Mouse (Mus musculus): ENCODE data around the gene Dixdc1. TPM values are rescaled to one million over a fixed set of nuclear protein-coding genes. Genes with fewer than 3 reads are reported as not detected.
A peak's percentile ranks its signal among the peaks of the same experiment; 100 is the strongest.

Dixdc1 gene
- polyA plus RNA-seq, 1 experiment from 2014 or later: 17.2 TPM

DNA sequence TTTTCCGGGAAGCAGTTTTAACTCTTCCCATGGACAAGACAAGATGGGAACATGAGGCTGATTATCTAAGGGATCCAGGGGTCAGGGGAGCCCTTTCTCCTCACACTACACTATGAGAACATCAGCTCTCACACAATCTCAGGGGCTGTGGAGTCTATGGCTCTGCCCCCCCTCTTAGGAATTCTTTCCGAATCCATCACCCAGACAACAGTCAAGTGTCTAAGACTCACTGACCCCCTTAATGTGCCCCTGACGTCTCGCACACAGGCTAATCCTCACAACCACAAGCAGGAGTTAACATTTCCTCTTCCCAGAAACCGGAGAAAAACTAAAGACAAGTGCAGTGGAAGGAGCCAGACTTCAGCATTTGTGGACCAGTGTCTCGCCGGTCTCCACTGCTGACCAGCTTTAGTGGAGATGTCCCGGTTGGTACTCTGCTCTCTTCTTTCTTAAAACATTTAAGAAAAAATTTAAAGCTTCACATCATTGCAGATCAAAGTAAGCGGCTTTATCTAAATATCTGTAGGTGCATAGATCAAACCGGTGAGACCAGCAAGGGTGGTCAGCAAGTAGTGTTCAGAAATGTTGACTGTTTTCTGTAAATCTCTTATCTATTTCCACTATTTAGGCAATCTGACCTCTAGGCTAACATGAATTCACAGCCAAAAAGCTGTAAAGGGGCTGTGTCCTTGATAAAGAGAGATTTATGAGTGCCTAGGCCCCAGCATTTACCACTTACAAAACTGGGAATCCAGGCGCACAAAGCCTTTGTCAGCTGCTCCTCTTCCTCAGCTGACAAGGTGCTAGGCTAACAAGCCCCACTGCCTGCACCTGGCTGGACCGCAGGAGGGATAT, 42.2 kb downstream of the Dixdc1 start:
- Histone ChIP-seq H3K4me2 (replicated peaks) (peak overlapping the region; percentile 99), H3K4me3 (replicated peaks) (peak overlapping the region; percentile 28), H3K9ac (peak overlapping the region; percentile 29; the same call in 1 of the 2 replicates), H3K36me3 (peaks cover 8% of the 10 kb centered on the region), H3K27me3 (peaks cover 3% of the 10 kb centered on the region; the same call in 1 of the 2 replicates), H3K9me3 (replicated peaks) (no peaks in the 10 kb centered on the region), H3K27ac (replicated peaks) (no peak overlapping the region), H3K4me1 (peaks cover 28% of the 10 kb centered on the region)
- ATAC-seq (ENCODE audit: insufficient number of reproducible peaks, low FRiP score, low TSS enrichment, low read depth): no peak
- 67% methylated on average over 12 of the region's 12 CpGs for WGBS

GRCm38 (mm10) chr9:50695153-50695552, 44.2 kb downstream of the Dixdc1 start:
- Histone ChIP-seq H3K27ac (replicated peaks) (no peak overlapping the region), H3K27me3 (peaks cover 3% of the 10 kb centered on the region; the same call in 1 of the 2 replicates), H3K4me3 (replicated peaks) (no peak overlapping the region), H3K9me3 (replicated peaks) (no peaks in the 10 kb centered on the region), H3K4me2 (replicated peaks) (no peak overlapping the region), H3K9ac (no peak overlapping the region), H3K4me1 (peaks cover 28% of the 10 kb centered on the region), H3K36me3 (peaks cover 11% of the 10 kb centered on the region; the same call in 1 of the 2 replicates)
- no peak for ATAC-seq (ENCODE audit: insufficient number of reproducible peaks, low FRiP score, low TSS enrichment, low read depth)
- WGBS: 92% methylated on average over 6 of the region's 6 CpGs

DNA sequence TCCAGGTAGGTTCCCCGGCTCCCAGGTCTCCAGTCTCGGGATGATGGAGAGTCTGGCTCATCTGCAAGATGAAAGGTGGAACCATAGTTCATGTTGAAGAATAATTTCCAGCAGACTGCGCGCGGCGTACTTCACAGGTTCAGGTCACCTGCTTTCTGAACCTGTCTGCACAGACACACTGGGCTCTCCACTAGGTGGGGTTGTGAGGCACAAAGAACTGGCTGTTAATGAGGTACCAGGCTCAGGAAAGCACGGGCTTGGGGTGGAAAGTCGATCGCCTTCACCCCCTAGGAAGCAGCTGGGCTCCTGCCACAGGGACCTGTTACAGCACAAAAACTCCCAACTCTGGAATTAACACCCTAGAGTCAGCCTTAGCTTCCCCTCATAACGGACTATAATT, 45.7 kb downstream of the Dixdc1 start:
- no peak overlapping the region for H3K27ac ChIP-seq (replicated peaks)
- ATAC-seq (ENCODE audit: insufficient number of reproducible peaks, low FRiP score, low TSS enrichment, low read depth): no peak

GRCm38 (mm10) chr9:50692626-50693580, 46.4 kb downstream of the Dixdc1 start:
- Histone ChIP-seq H3K27ac (replicated peaks) (no peak overlapping the region), H3K4me1 (peaks cover 13% of the 10 kb centered on the region; the same call in 1 of the 2 replicates), H3K9ac (no peak overlapping the region), H3K36me3 (peaks cover 17% of the 10 kb centered on the region; the same call in 1 of the 2 replicates), H3K4me3 (replicated peaks) (no peak overlapping the region), H3K9me3 (replicated peaks) (no peaks in the 10 kb centered on the region), H3K4me2 (replicated peaks) (no peak overlapping the region), H3K27me3 (no peaks in the 10 kb centered on the region)
- WGBS: 48% methylated on average over 13 of the region's 13 CpGs
- ATAC-seq (ENCODE audit: insufficient number of reproducible peaks, low FRiP score, low TSS enrichment, low read depth): no peak

More for the DNA sequence above, 45.7 kb downstream of the Dixdc1 start:
- no peaks in the 10 kb centered on the region for H3K27me3 ChIP-seq
- 30% methylated on average over 10 of the region's 10 CpGs for WGBS
- no peak overlapping the region for H3K9ac ChIP-seq
- no peaks in the 10 kb centered on the region for H3K9me3 ChIP-seq (replicated peaks)
- peaks cover 17% of the 10 kb centered on the region; the same call in 1 of the 2 replicates for H3K36me3 ChIP-seq
- H3K4me1 ChIP-seq: peaks cover 18% of the 10 kb centered on the region
- no peak overlapping the region for H3K4me3 ChIP-seq (replicated peaks)
- no peak overlapping the region for H3K4me2 ChIP-seq (replicated peaks)

DNA sequence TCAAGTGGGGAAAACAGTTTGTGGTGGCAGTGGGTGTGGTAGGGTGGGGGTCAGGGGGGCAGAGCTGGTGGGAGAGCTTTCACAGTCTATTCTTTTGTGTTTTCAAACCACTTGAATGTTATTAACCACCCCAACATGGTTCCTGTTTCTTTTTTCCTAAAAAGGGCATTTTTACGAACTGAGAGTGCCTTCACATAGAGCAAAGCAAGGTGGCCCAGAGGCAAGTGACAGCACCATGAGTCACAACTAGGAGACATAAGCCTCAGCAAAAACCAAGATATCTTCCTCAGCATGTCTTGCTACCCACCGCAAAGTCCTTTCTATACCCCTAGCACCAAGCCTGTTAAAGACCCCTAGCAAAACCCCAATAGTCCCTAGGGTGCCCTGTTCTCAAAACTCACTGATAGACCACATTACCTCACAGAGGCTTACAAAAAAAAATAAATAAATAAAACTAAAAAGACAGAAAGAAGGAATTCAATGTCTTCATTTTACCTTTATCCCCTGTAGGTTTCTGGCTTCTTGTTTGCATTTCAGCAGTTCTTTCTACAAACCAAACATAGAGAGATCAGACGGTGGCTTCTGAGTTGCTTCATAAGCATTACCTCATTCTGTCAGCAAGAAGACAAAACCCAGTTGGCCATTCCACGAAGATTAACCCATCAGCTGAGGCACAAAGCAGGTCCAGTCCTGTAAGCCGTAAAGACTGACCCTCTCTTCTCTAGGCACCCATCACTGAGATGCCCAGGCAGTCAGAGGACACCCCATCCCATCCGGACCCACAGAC, 52.3 kb downstream of the Dixdc1 start:
- no peak for ATAC-seq (ENCODE audit: insufficient number of reproducible peaks, low FRiP score, low TSS enrichment, low read depth)
- peaks cover 45% of the 10 kb centered on the region for H3K36me3 ChIP-seq
- WGBS: 81% methylated on average over 6 of the region's 6 CpGs

GRCm38 (mm10) chr9:50681727-50682126, 57.6 kb downstream of the Dixdc1 start:
- Histone ChIP-seq H3K9me3 (replicated peaks) (no peaks in the 10 kb centered on the region), H3K9ac (no peak overlapping the region), H3K36me3 (peaks cover 48% of the 10 kb centered on the region), H3K4me2 (replicated peaks) (no peak overlapping the region), H3K4me3 (replicated peaks) (no peak overlapping the region), H3K4me1 (no peaks in the 10 kb centered on the region), H3K27ac (replicated peaks) (no peak overlapping the region), H3K27me3 (no peaks in the 10 kb centered on the region)
- WGBS: 59% methylated on average over 7 of the region's 7 CpGs
- no peak for ATAC-seq (ENCODE audit: insufficient number of reproducible peaks, low FRiP score, low TSS enrichment, low read depth)

More for the DNA sequence above, 52.3 kb downstream of the Dixdc1 start:
- H3K4me1 ChIP-seq: no peaks in the 10 kb centered on the region
- H3K27ac ChIP-seq (replicated peaks): no peak overlapping the region
- H3K4me2 ChIP-seq (replicated peaks): no peak overlapping the region
- no peaks in the 10 kb centered on the region for H3K27me3 ChIP-seq
- H3K9me3 ChIP-seq (replicated peaks): no peaks in the 10 kb centered on the region
- H3K4me3 ChIP-seq (replicated peaks): no peak overlapping the region
- H3K9ac ChIP-seq: no peak overlapping the region

- 85% methylated on average over 1 of the region's 1 CpGs for WGBS
- Histone ChIP-seq H3K4me1 (no peaks in the 10 kb centered on the region), H3K27me3 (no peaks in the 10 kb centered on the region), H3K4me3 (replicated peaks) (no peak overlapping the region), H3K27ac (replicated peaks) (no peak overlapping the region), H3K9me3 (replicated peaks) (no peaks in the 10 kb centered on the region), H3K4me2 (replicated peaks) (no peak overlapping the region), H3K9ac (no peak overlapping the region), H3K36me3 (peaks cover 42% of the 10 kb centered on the region)
- ATAC-seq (ENCODE audit: insufficient number of reproducible peaks, low FRiP score, low TSS enrichment, low read depth): no peak
Measured at GRCm38 (mm10) chr9:50679406-50679805, 59.9 kb downstream of the Dixdc1 start.

DNA sequence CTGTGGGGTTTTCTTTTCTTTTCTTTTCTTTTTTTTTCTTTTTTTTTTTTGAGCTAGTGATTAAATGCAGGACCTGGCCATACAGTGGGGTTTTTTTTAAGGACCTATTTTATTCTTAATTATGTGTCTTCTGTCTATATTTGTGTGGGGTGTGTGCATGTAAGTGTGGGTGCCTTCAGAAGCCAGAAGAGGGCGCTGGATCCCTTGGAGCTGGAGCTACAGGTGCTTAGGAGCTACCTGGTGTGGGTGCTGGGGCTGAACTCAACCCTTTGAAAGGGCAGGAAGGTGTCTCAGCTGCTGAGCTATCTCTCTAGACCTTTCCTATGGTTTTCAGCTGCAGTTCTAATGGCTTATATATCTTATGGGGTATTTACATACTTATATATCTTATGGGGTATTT, 64.5 kb downstream of the Dixdc1 start:
- no peaks in the 10 kb centered on the region for H3K27me3 ChIP-seq
- H3K36me3 ChIP-seq: peaks cover 10% of the 10 kb centered on the region; the same call in 1 of the 2 replicates
- H3K4me1 ChIP-seq: no peaks in the 10 kb centered on the region
- H3K4me3 ChIP-seq (replicated peaks): no peak overlapping the region
- H3K9ac ChIP-seq: no peak overlapping the region
- H3K27ac ChIP-seq (replicated peaks): no peak overlapping the region
- ATAC-seq (ENCODE audit: insufficient number of reproducible peaks, low FRiP score, low TSS enrichment, low read depth): no peak
- 19% methylated on average over 1 of the region's 1 CpGs for WGBS
- H3K4me2 ChIP-seq (replicated peaks): no peak overlapping the region
- H3K9me3 ChIP-seq (replicated peaks): no peaks in the 10 kb centered on the region

DNA sequence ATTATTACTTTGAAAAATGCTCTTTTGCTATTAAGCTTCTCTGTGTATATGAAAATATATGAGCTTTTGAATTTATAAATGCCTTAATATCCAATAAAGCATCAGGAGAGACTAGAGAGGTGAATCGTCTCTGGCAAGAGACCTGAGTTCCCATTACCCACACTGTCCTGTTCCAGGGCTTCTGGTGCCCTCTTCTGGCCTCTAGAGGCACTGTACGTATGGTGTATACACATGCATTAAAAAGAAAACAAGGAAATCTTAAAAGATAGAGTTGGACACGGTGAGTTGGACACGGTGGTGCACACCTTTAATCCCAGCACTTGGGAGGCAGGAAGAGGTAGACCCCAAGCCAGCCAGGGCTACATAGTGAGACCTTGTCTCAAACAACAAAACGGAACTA, 68.6 kb downstream of the Dixdc1 start:
- ATAC-seq (ENCODE audit: insufficient number of reproducible peaks, low FRiP score, low TSS enrichment, low read depth): no peak
- Histone ChIP-seq H3K27me3 (no peaks in the 10 kb centered on the region), H3K4me2 (replicated peaks) (no peak overlapping the region), H3K36me3 (peaks cover 23% of the 10 kb centered on the region), H3K9ac (no peak overlapping the region), H3K9me3 (replicated peaks) (no peaks in the 10 kb centered on the region), H3K27ac (replicated peaks) (no peak overlapping the region), H3K4me1 (no peaks in the 10 kb centered on the region), H3K4me3 (replicated peaks) (no peak overlapping the region)
- 37% methylated on average over 5 of the region's 5 CpGs for WGBS

DNA sequence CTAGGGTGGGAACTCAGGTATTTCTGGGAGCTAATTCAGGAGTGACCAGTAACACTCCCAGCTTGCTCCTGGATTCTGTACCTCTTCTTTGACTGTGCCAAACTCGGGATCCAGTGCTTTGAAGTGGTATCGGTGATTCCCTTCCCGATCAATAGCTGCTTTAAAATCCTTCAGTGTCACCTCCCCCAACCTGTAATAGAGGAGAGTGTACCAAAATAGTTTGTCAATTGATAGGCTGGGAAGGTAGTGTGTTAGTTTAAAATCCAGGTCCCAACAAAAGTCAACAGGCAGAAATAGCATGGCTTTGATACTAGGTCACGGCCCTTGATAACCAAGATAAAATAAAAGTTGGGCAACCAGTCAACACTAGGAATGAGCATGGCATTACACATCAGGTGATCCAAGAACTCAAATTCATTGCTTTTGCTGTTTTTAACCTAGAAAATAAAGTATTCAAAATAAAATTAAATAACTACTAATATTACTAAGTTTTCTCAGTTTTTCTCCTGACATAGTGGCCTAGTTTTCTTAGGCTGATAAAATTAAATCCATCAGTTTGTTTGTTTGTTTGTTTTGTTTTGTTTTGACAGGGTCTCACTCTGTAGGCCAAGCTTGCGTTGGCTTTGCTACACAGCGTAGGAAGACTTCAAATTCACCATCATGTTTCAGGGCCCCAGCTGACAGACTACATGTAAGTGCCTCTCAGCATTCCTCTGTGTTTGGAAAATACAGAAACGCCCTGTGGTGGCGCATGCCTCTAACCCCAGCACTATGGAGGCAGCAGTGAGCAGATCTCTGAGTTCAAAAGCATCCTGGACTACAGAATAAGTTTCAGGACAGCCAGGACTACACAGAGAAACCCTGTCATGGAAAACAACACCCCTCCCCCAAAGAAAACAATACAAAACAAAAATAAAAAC, 71.5 kb downstream of the Dixdc1 start:
- Histone ChIP-seq H3K9ac (no peak overlapping the region), H3K4me1 (no peaks in the 10 kb centered on the region), H3K36me3 (peaks cover 29% of the 10 kb centered on the region), H3K4me2 (replicated peaks) (no peak overlapping the region), H3K4me3 (replicated peaks) (no peak overlapping the region), H3K27ac (replicated peaks) (no peak overlapping the region), H3K27me3 (no peaks in the 10 kb centered on the region), H3K9me3 (replicated peaks) (no peaks in the 10 kb centered on the region)
- WGBS: 79% methylated on average over 8 of the region's 8 CpGs
- no peak for ATAC-seq (ENCODE audit: insufficient number of reproducible peaks, low FRiP score, low TSS enrichment, low read depth)
